Mouse (Mus musculus): ENCODE results near the gene Nfic.

The Nfic gene

DNA sequence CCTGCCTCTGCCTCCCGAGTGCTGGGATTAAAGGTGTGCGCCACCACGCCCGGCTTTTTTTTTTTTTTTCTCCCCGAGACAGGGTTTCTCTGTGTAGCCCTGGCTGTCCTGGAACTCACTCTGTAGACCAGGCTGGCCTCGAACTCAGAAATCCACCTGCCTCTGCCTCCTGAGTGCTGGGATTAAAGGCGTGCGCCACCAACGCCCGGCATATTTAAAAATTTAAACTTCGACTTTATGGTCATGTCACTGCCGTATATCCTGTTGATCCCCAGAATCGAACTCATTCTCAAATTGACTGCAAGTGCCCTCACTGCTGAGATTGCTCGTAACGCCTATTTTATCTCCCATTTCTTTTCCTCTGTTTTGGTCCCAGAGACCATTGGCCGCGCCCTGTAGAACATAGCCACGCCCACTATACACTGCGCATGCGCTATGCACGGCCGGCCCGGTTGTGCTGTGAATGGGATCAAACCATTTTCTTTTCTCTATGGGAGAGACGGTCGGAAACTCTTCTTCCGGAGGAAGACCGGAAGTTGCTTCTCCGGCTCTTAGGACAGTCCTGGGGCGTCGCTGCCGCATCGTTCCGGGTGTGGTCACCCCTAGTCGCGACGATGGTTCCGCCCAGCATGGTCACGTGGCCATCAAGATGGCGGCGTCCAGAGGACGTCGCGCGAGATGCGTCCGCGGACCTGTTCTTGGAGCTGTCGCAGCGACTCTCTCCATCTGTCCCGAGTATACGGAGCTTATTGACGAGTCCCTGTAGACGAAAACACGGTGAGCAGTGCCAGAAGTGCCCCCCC is 71.4 kb downstream of the Nfic start, which contains the start of the genes Dohh and Gm48551:
Dohh (plus strand) TSS at position 627 of the 803 bp plus-strand sequence.
Gm48551 (plus strand) TSS at position 665 of the 803 bp plus-strand sequence.
- peak; percentile 97 for DNase-seq (ENCODE audit: low spot score)

- DNase-seq (ENCODE audit: low spot score): no peak
Measured at GRCm38 (mm10) chr10:81382039-81382438, 73.4 kb downstream of the Nfic start.

- DNase-seq (ENCODE audit: low spot score): no peak
Measured at GRCm38 (mm10) chr10:81379809-81380378, 75.5 kb downstream of the Nfic start.

GRCm38 (mm10) chr10:81379183-81379553 is 76.3 kb downstream of the Nfic start:
- DNase-seq (ENCODE audit: low spot score): no peak

GRCm38 (mm10) chr10:81378553-81379182 is 76.8 kb downstream of the Nfic start:
- peak; percentile 100 for DNase-seq (ENCODE audit: low spot score)

GRCm38 (mm10) chr10:81377793-81378552 is 77.5 kb downstream of the Nfic start, which contains the start of gene Fzr1:
Gene Fzr1 (minus strand): TSS chr10:81378516.
- no peak for DNase-seq (ENCODE audit: low spot score)

DNA sequence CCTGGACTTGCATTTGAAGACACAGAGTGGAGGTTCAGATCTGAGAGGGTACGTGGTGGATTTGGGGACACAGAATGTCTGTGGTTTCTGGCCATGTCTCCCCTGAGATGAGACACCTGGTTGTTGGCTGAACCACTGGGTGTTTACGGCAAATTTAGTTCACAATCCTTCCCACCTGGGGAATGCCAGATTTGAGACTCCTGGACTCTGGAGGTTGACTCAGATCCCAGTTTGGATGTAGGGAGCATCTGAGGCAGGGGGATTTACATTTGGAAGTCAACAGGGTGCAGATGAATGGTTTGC is 78.1 kb downstream of the Nfic start:
- DNase-seq (ENCODE audit: low spot score): no peak

DNA sequence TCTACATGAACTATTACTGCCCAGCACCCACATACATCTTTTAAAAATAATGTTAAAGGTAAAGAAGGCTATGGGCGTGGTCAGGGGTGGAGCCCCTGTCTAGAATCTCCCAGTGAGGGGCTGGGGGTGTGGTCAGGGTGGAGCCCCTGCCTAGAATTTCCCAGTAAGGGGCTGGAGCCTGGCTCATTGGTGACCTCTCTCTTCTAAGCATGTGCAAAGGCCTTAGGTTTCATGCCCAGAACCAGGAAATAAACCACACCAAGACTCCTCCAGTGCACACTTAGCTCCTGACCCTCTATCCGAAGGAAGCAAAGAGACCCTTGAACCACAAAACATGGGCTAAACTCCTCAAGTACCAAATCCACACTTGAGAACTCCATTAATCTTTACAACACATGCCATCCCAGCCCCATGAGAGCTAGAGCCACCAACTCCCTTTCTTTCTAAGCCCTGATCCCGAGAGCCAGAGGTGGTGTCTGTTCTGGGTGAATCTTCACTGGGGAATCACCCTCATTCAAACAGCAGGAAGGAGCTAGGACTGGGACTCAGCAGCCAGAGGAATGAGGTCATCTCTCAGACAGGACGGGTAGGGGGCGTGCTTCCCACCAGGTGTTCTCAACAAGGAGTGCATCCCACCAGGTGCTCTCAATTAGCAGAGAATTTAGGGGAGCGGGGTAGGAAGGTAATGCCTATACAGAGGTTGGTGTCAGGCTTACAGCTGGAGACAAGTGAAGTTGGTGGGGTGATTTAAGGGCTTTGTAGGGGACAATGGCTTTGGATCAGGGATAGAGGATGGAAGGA is 78.7 kb downstream of the Nfic start:
- DNase-seq (ENCODE audit: low spot score): no peak

- no peak for DNase-seq (ENCODE audit: low spot score)
Measured at GRCm38 (mm10) chr10:81375322-81375721, 80.1 kb downstream of the Nfic start.

GRCm38 (mm10) chr10:81367207-81367495 is 88.3 kb downstream of the Nfic start:
- no peak for DNase-seq (ENCODE audit: low spot score)

- DNase-seq (ENCODE audit: low spot score): no peak
Measured at GRCm38 (mm10) chr10:81366477-81367206, 88.8 kb downstream of the Nfic start.

- no peak for DNase-seq (ENCODE audit: low spot score)
Measured at GRCm38 (mm10) chr10:81365672-81366476, 89.6 kb downstream of the Nfic start, which contains the start of gene 4930404N11Rik. Gene 4930404N11Rik (minus strand): TSS chr10:81365816.

GRCm38 (mm10) chr10:81365073-81365472 is 90.4 kb downstream of the Nfic start:
- no peak for DNase-seq (ENCODE audit: low spot score)

GRCm38 (mm10) chr10:81364666-81365065 is 90.8 kb downstream of the Nfic start:
- DNase-seq (ENCODE audit: low spot score): no peak

DNA sequence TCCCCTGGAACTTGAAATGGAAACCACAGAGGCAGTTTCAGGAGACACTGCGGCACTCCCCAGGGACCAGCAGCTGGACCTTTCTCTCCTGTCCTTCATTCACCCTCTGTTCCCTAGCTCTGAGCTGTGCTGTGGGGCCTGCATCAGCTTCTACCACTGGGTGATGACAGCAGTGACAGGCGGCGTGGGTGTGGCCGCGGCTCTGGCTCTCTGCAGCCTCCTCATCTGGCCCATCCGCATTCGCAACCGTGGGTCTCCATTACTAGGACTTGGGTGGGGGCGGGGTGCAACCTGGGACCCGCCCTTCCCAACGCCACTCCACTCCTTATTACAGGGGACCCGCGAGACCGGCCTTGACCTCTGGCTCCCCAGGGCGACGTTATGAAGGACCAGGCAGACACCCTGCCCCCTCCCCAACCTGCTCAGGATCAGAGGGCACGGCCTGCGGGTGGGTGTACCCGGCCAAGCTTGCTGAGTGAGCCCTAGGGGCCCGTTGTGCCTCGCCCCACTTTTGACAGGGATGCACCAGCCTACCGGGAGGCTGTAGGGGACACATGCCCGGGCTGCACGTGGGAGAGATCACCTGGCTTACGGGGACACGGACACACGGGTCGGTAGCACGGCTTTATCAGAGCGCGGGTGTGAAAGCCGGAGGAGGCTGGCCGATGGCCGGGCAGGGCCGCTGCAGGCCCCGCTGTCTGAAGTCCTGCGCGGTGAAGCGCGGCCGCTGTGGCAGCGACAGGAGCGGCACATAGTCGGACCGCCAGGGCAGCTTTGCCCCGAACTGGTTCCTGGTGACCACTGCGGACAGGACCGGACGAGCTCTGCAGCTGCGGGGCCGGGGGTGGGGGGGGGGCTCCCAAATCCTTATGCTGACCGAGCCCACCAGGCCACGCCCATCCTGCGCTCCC is 91.7 kb downstream of the Nfic start:
- DNase-seq (ENCODE audit: low spot score): no peak

- no peak for DNase-seq (ENCODE audit: low spot score)
Measured at GRCm38 (mm10) chr10:81362336-81362949, 93.0 kb downstream of the Nfic start.

GRCm38 (mm10) chr10:81360721-81361120 is 94.7 kb downstream of the Nfic start:
- DNase-seq (ENCODE audit: low spot score): no peak

DNA sequence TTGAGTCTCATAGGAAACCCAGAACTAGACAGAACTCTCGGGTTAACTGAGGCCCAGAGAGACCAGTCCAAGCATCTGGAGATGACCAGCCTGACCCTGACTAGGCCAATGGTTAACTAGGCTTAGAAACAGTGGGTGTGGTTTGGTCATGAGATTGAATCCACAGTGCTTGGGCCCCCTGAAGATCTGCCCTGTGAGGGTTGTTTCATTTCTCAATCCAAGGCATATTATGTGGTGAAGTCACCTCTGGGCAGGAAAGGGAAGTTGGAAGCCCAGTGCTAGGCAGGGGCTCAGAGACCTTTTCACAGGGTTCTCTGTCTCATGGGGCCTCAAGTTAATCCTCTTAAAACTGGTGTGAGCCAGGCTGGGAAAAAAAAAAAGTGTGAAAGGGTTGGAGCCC is 96.6 kb downstream of the Nfic start:
- no peak for DNase-seq (ENCODE audit: low spot score)

- DNase-seq (ENCODE audit: low spot score): no peak
Measured at GRCm38 (mm10) chr10:81358209-81358608, 97.2 kb downstream of the Nfic start.

All from ovary, adult 18-20 months (tissue).